8 mouse cellular contexts compared by ENCODE assay signal in genomic region chr5:20701483-20702421, GRCm38 (mm10).
DNase-seq lines count a peak whose midpoint lies in the region; ATAC-seq and TF ChIP-seq lines count a peak whose summit lies in the region.

No protein-coding gene starts in this region.

- peak overlapping the region; percentile 70 for H3K27ac ChIP-seq in ES-Bruce4 (ENCODE audit: insufficient read depth, low read length)
- peak overlapping the region; percentile 99 for H3K27ac ChIP-seq in forebrain, embryonic 14.5 days (ENCODE audit: low read depth, low read length)
- H3K27ac ChIP-seq in liver, postnatal 0 days (ENCODE audit: low read depth): peak overlapping the region; percentile 69
- H3K27ac ChIP-seq in neural tube, embryonic 13.5 days (replicated peaks): peak overlapping the region; percentile 99

- no peaks in the 10 kb centered on the region for H3K27me3 ChIP-seq in ES-Bruce4 (ENCODE audit: control insufficient read depth, insufficient read depth, low read length, poor library complexity, severe bottlenecking)
- no peaks in the 10 kb centered on the region for H3K27me3 ChIP-seq in forebrain, embryonic 14.5 days (replicated peaks; ENCODE audit: control insufficient read depth, insufficient read depth, low read length)
- H3K27me3 ChIP-seq in liver, postnatal 0 days (ENCODE audit: insufficient read depth, low read length): 0 out of 2 replicates have a peak, but pooled peaks cover 4% of the 10 kb centered on the region
- H3K27me3 ChIP-seq in neural tube, embryonic 13.5 days: no peaks in the 10 kb centered on the region

- TF ChIP-seq CTCF in ES-Bruce4 (IDR thresholded peaks at IDR 0.05; ENCODE audit: low read depth, low read length): peak; percentile 5
- peak; percentile 69 for TF ChIP-seq CTCF in liver, postnatal 0 days (IDR thresholded peaks at IDR 0.05; ENCODE audit: low read depth)

- intact Hi-C loops in heart, postnatal 14 days (cut with DNase I): loop anchor here (2.0 to 5.0 kb wide), 5 partner anchors 66 to 1274 kb away; no protein-coding TSS in a partner anchor

- peak; percentile 96 for ATAC-seq in forebrain, embryonic 14.5 days
- peak; percentile 87 for ATAC-seq in liver, postnatal 0 days
- ATAC-seq in neural tube, embryonic 13.5 days (ENCODE audit: low read depth): peak; percentile 96

- TF ChIP-seq EP300 in ES-Bruce4 (IDR thresholded peaks at IDR 0.05; ENCODE audit: insufficient read depth, low read depth, low read length): 0 out of 2 replicates have a peak, but pooled peaks have one; percentile 12
- no peak for TF ChIP-seq EP300 in liver, postnatal 0 days (IDR thresholded peaks at IDR 0.05; ENCODE audit: low read depth)

- H3K4me3 ChIP-seq in ES-Bruce4 (ENCODE audit: low read depth, low read length): peak overlapping the region; percentile 83
- H3K4me3 ChIP-seq in forebrain, embryonic 14.5 days (ENCODE audit: low read depth, low read length): peak overlapping the region; percentile 65
- peak overlapping the region; percentile 51 for H3K4me3 ChIP-seq in liver, postnatal 0 days (ENCODE audit: low read depth, low read length)
- peak overlapping the region; percentile 64 for H3K4me3 ChIP-seq in neural tube, embryonic 13.5 days

- peak overlapping the region; percentile 82 for H3K4me2 ChIP-seq in forebrain, embryonic 14.5 days (ENCODE audit: low read length)
- H3K4me2 ChIP-seq in liver, postnatal 0 days (ENCODE audit: low read depth, low read length): peak overlapping the region; percentile 92
- peak overlapping the region; percentile 73 for H3K4me2 ChIP-seq in neural tube, embryonic 13.5 days

- peak overlapping the region; percentile 93 for H3K9ac ChIP-seq in ES-Bruce4 (ENCODE audit: low read depth, poor library complexity, severe bottlenecking)
- H3K9ac ChIP-seq in forebrain, embryonic 14.5 days (ENCODE audit: low read length): peak overlapping the region; percentile 95
- H3K9ac ChIP-seq in liver, postnatal 0 days (replicated peaks): peak overlapping the region; percentile 55
- peak overlapping the region; percentile 94 for H3K9ac ChIP-seq in neural tube, embryonic 13.5 days

- peak; percentile 42 for TF ChIP-seq POLR2A in ES-Bruce4 (IDR thresholded peaks at IDR 0.05; ENCODE audit: insufficient read depth, low read length)

- H3K36me3 ChIP-seq in ES-Bruce4 (ENCODE audit: control insufficient read depth, insufficient read depth, low read length, poor library complexity, severe bottlenecking): no peaks in the 10 kb centered on the region
- no peaks in the 10 kb centered on the region for H3K36me3 ChIP-seq in forebrain, embryonic 14.5 days (ENCODE audit: control insufficient read depth, insufficient read depth, low read length)
- H3K36me3 ChIP-seq in liver, postnatal 0 days (replicated peaks; ENCODE audit: insufficient read depth, low read length): no peaks in the 10 kb centered on the region
- H3K36me3 ChIP-seq in neural tube, embryonic 13.5 days: peaks cover 8% of the 10 kb centered on the region; the same call in 1 of the 2 replicates

- H3K4me1 ChIP-seq in ES-Bruce4 (ENCODE audit: control insufficient read depth, insufficient read depth, low read length): peaks cover 3% of the 10 kb centered on the region
- no peaks in the 10 kb centered on the region for H3K4me1 ChIP-seq in forebrain, embryonic 14.5 days (ENCODE audit: control insufficient read depth, insufficient read depth, low read length)
- 0 out of 2 replicates have a peak, but pooled peaks cover 2% of the 10 kb centered on the region for H3K4me1 ChIP-seq in liver, postnatal 0 days (ENCODE audit: insufficient read depth)
- H3K4me1 ChIP-seq in neural tube, embryonic 13.5 days (replicated peaks): peaks cover 30% of the 10 kb centered on the region

- no peaks in the 10 kb centered on the region for H3K9me3 ChIP-seq in ES-Bruce4 (replicated peaks; ENCODE audit: control insufficient read depth, insufficient read depth, low read length, poor library complexity, severe bottlenecking)
- no peaks in the 10 kb centered on the region for H3K9me3 ChIP-seq in forebrain, embryonic 14.5 days (replicated peaks; ENCODE audit: control insufficient read depth, low read length)
- H3K9me3 ChIP-seq in liver, postnatal 0 days (ENCODE audit: low read length): no peaks in the 10 kb centered on the region
- H3K9me3 ChIP-seq in neural tube, embryonic 13.5 days: no peaks in the 10 kb centered on the region

- peak; percentile 19 for DNase-seq in c-Kit-positive CD71-positive TER-119-positive erythroid progenitor cells, embryonic 14.5 days (ENCODE audit: low spot score)
- peak; percentile 96 for DNase-seq in forebrain, embryonic 14.5 days (ENCODE audit: low spot score)
- peak; percentile 85 to 86 for DNase-seq in heart, postnatal 14 days
- peak; percentile 88 for DNase-seq in layer of hippocampus, adult 11-12 months (ENCODE audit: low spot score)
- DNase-seq in liver, postnatal 0 days: peak; percentile 75
- peak; percentile 88 for DNase-seq in telencephalon, adult 2 months (ENCODE audit: low read depth, low spot score)

- WGBS in forebrain, embryonic 14.5 days: under 1% methylated on average over 53 of the region's 57 CpGs
- WGBS in liver, postnatal 0 days (ENCODE audit: insufficient replicate concordance): under 1% methylated on average over 47 of the region's 57 CpGs
- WGBS in neural tube, embryonic 13.5 days: under 1% methylated on average over 56 of the region's 57 CpGs

Comparison
In these comparisons a context has a peak if more than half of its experiments do, and no peak if none do; other contexts are left out.
1. Peak in every context shown above with its lines: DNase-seq, ATAC-seq, H3K4me3 ChIP-seq and H3K27ac ChIP-seq.
2. DNase-seq: peak in every context shown above with its lines; median percentile 96 in forebrain, embryonic 14.5 days; 88 in layer of hippocampus, adult 11-12 months; 88 in telencephalon, adult 2 months; 86 in heart, postnatal 14 days; 75 in liver, postnatal 0 days; 19 in c-Kit-positive CD71-positive TER-119-positive erythroid progenitor cells, embryonic 14.5 days.